Mouse (Mus musculus) inflammation-experienced regulatory T-cells, adult 16 weeks (primary cell): Measurements from ENCODE around the gene Rnf26. TPM values are rescaled to one million over a fixed set of nuclear protein-coding genes. Genes with fewer than 3 reads are reported as not detected.

Experiments
- polyA plus RNA-seq: library from polyadenylated mRNA; unstranded; fragments of 100-300 nt; shearing (Covaris generic); gene quantifications from one replicate; pipeline ENCODE4 v1.2.1, GENCODE M21; 2017

Gene Rnf26
- 16.8 TPM for polyA plus RNA-seq

GRCm38 (mm10) chr9:44113105-44113789 is at the start of gene Rnf26, which contains the start of gene Gm49380:
TSS of gene Rnf26 (minus strand) at chr9:44113517.
TSS of gene Gm49380 (minus strand) at chr9:44113500.

GRCm38 (mm10) chr9:44134101-44134850 is 21.0 kb upstream of the Rnf26 start, which contains the start of gene Mcam:
TSS of gene Mcam (plus strand) at chr9:44134469.

GRCm38 (mm10) chr9:44107110-44107509 is 6.2 kb downstream of the Rnf26 start, which contains the start of gene C1qtnf5:
TSS of gene C1qtnf5 (plus strand) at chr9:44107245.

GRCm38 (mm10) chr9:44101490-44101889 is 11.8 kb downstream of the Rnf26 start, which contains the start of gene Mfrp:
TSS of gene Mfrp (plus strand) at chr9:44101729.

GRCm38 (mm10) chr9:44066785-44067225 is 46.5 kb downstream of the Rnf26 start, which contains the start of gene Usp2:
TSS of gene Usp2 (plus strand) at chr9:44067021.

Other genes with a start within 250 kb of the Rnf26 start
- 134 TPM for gene Thy1, start 70.1 kb downstream of the Rnf26 start, polyA plus RNA-seq
- 2.8 TPM for gene Usp2, start 46.5 kb downstream of the Rnf26 start, polyA plus RNA-seq
- gene Mfrp, start 11.8 kb downstream of the Rnf26 start, polyA plus RNA-seq = 0.40 TPM
- gene C1qtnf5, start 6.3 kb downstream of the Rnf26 start, polyA plus RNA-seq = not detected
- gene Gm49380, start within 50 bp of the Rnf26 start, polyA plus RNA-seq = not detected
- gene Mcam, start 21.0 kb upstream of the Rnf26 start, polyA plus RNA-seq = 0.35 TPM
- gene Cbl, start 120.5 kb upstream of the Rnf26 start, polyA plus RNA-seq = 37.6 TPM
- gene Ccdc153, start 127.2 kb upstream of the Rnf26 start, polyA plus RNA-seq = not detected
- gene Pdzd3, start 138.0 kb upstream of the Rnf26 start, polyA plus RNA-seq = 0.22 TPM
- 12.4 TPM for gene Nlrx1, start 155.1 kb upstream of the Rnf26 start, polyA plus RNA-seq
- 0.26 TPM for gene Abcg4, start 175.1 kb upstream of the Rnf26 start, polyA plus RNA-seq
- 34.6 TPM for gene Hinfp, start 192.2 kb upstream of the Rnf26 start, polyA plus RNA-seq
- gene C2cd2l, start 206.8 kb upstream of the Rnf26 start, polyA plus RNA-seq = 10.5 TPM
- 26.9 TPM for gene Dpagt1, start 212.5 kb upstream of the Rnf26 start, polyA plus RNA-seq
- gene H2afx, start 221.2 kb upstream of the Rnf26 start, polyA plus RNA-seq = 32.6 TPM
- 31.2 TPM for gene Hmbs, start 230.7 kb upstream of the Rnf26 start, polyA plus RNA-seq
- gene Vps11, start 248.2 kb upstream of the Rnf26 start, polyA plus RNA-seq = 88.4 TPM